Mouse (Mus musculus): ENCODE data around the gene Gm49322. TPM values are rescaled to one million over a fixed set of nuclear protein-coding genes. Genes with fewer than 3 reads are reported as not detected.
A peak's percentile ranks its signal among the peaks of the same experiment; 100 is the strongest.

Gene Gm49322
- polyA plus RNA-seq, 1 experiment = 2.2 TPM

DNA sequence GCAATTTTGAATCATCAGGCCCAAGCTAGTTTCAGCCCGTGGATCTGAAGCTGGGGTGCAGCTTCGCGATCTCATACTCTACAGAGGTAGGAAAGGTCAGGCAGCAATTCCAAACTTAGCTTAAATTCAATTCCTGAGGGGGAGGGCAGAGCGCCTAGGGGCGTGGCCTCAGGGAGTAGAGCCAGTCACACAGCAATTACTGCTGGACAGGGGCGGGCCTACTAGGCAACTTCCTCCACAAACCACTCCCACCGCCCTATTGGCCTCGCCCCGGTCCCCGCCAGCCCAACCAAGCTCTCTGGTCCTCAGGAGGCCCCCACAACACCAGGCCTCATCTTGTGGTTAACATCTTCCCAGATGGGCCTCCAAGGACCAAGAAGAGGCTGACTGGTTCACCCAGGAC is 36.2 kb upstream of the Gm49322 start:
- peak overlapping the region; percentile 56 for H3K4me3 ChIP-seq (ENCODE audit: low read depth, low read length)
- no peak for TF ChIP-seq POLR2A (IDR thresholded peaks at IDR 0.05; ENCODE audit: low read depth, low read length)
- no peak for TF ChIP-seq CTCF (IDR thresholded peaks at IDR 0.05; ENCODE audit: extremely low read depth, insufficient read length, insufficient replicate concordance, low read depth, low read length)
- 12% methylated on average over 10 of the region's 10 CpGs for WGBS
- peaks cover 25% of the 10 kb centered on the region for H3K4me1 ChIP-seq (ENCODE audit: control insufficient read depth, insufficient read depth, insufficient read length, low read length)
- H3K27me3 ChIP-seq (ENCODE audit: control insufficient read depth, insufficient read depth, low read length) = no peaks in the 10 kb centered on the region
- no peaks in the 10 kb centered on the region for H3K36me3 ChIP-seq (ENCODE audit: control insufficient read depth, insufficient read depth, low read length)
- H3K27ac ChIP-seq (ENCODE audit: insufficient read depth, low read depth, low read length) = peak overlapping the region; percentile 51

DNA sequence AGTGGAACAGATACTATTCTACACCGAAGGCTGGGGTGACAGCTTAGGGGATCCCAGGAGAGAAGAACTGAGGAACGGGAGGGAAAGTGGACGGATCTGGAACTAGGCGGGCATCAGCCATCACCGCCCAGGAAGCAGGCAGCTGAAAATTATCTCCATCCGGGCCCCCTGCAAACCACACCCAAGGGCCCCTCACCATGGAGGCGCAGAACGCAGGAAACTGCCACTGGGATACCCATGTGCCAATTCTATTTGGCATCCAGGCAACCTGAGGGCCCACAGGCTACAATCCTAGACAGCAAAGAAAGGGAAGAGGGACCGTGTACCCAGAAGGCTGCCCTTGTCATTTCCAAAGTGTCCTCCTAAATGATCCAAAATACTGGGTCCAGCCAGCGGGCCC is 35.4 kb upstream of the Gm49322 start:
- peaks cover 25% of the 10 kb centered on the region for H3K4me1 ChIP-seq (ENCODE audit: control insufficient read depth, insufficient read depth, insufficient read length, low read length)
- H3K27ac ChIP-seq (ENCODE audit: insufficient read depth, low read depth, low read length) = no peak overlapping the region
- no peak overlapping the region for H3K4me3 ChIP-seq (ENCODE audit: low read depth, low read length)
- H3K27me3 ChIP-seq (ENCODE audit: control insufficient read depth, insufficient read depth, low read length) = no peaks in the 10 kb centered on the region
- H3K36me3 ChIP-seq (ENCODE audit: control insufficient read depth, insufficient read depth, low read length) = no peaks in the 10 kb centered on the region
- TF ChIP-seq POLR2A (IDR thresholded peaks at IDR 0.05; ENCODE audit: low read depth, low read length) (no peak), CTCF (IDR thresholded peaks at IDR 0.05; ENCODE audit: extremely low read depth, insufficient read length, insufficient replicate concordance, low read depth, low read length) (no peak)
- WGBS = 84% methylated on average over 10 of the region's 10 CpGs

DNA sequence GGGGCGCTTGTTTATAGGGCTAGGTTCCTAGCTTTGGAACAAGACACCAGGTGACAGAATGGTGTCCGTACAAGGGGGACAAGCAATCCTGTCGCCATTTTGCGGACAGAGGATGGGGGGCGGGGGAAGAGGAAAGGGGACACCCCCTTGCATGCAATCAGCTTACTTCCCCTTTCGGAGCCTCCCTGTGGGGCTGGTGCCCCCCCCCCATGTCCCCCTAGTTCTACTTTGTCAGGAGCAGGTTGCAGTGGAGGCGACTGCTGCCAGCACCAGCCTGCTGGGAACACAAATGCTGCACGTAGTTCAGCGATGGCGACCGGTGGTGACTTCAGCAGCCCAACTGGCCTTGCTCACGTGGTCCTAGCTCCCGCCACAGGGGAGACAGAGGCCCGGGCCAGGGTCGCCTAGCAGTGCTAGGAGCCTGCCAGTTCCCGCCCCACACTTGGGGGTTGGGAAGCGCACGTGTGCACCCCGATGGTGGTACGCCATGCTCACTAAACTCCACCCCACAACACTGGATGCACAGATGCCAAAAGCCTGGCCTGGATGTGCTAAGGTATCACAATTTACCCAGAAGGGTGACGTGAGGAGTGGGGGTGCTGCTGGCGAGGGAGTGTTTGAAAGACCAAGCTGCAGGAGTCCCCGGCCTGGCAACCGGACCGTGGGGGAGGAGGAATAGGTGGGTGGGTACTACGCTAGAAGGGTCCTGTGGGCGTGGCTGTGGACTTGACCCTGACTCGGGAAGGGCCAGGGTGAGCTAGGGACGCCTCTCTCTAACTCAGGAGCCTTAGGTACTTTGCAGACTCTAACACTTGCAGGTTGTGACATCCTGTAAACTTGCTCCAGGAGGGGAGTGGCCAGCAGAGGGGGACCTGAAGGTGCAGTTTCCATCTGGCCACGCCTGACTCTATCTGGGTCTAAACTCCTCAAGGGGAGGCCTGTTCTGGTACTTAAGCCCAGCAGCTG is 34.7 kb upstream of the Gm49322 start:
- peaks cover 30% of the 10 kb centered on the region for H3K4me1 ChIP-seq (ENCODE audit: control insufficient read depth, insufficient read depth, insufficient read length, low read length)
- no peaks in the 10 kb centered on the region for H3K27me3 ChIP-seq (ENCODE audit: control insufficient read depth, insufficient read depth, low read length)
- TF ChIP-seq POLR2A (IDR thresholded peaks at IDR 0.05; ENCODE audit: low read depth, low read length) (no peak), CTCF (IDR thresholded peaks at IDR 0.05; ENCODE audit: extremely low read depth, insufficient read length, insufficient replicate concordance, low read depth, low read length) (no peak)
- WGBS = 49% methylated on average over 30 of the region's 30 CpGs
- H3K27ac ChIP-seq (ENCODE audit: insufficient read depth, low read depth, low read length) = no peak overlapping the region
- H3K36me3 ChIP-seq (ENCODE audit: control insufficient read depth, insufficient read depth, low read length) = no peaks in the 10 kb centered on the region
- 0 out of 2 replicates have a peak overlapping the region, but pooled peaks have one; percentile 2 for H3K4me3 ChIP-seq (ENCODE audit: low read depth, low read length)

DNA sequence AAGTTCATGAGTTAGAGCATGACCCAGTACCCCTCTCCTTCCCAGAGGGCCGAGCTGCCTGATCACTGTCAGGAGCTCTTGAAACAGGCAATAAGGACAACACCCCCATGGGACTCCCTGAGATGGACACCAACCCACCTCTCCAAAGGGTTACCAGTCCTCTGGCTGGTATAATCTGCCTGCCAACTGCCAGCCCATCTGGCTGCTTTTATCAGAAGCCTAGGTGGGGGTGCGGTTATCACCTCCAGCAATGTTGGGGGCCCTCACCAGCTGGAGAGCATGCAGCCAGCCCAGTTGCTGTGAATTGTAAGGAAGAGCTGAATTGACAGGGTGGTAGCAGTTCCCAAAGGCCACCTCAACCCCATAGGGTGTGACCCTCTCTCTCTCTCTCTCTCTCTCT is 33.3 kb upstream of the Gm49322 start:
- H3K27ac ChIP-seq (ENCODE audit: insufficient read depth, low read depth, low read length) = no peak overlapping the region
- H3K36me3 ChIP-seq (ENCODE audit: control insufficient read depth, insufficient read depth, low read length) = no peaks in the 10 kb centered on the region
- peaks cover 30% of the 10 kb centered on the region for H3K4me1 ChIP-seq (ENCODE audit: control insufficient read depth, insufficient read depth, insufficient read length, low read length)
- WGBS = 70% methylated on average over 2 of the region's 2 CpGs
- no peak overlapping the region for H3K4me3 ChIP-seq (ENCODE audit: low read depth, low read length)
- no peaks in the 10 kb centered on the region for H3K27me3 ChIP-seq (ENCODE audit: control insufficient read depth, insufficient read depth, low read length)
- no peak for TF ChIP-seq POLR2A (IDR thresholded peaks at IDR 0.05; ENCODE audit: low read depth, low read length)
- no peak for TF ChIP-seq CTCF (IDR thresholded peaks at IDR 0.05; ENCODE audit: extremely low read depth, insufficient read length, insufficient replicate concordance, low read depth, low read length)

GRCm38 (mm10) chr10:80573944-80574343 is 31.9 kb upstream of the Gm49322 start:
- Histone ChIP-seq H3K27me3 (ENCODE audit: control insufficient read depth, insufficient read depth, low read length) (no peaks in the 10 kb centered on the region), H3K36me3 (ENCODE audit: control insufficient read depth, insufficient read depth, low read length) (no peaks in the 10 kb centered on the region)
- WGBS = 74% methylated on average over 9 of the region's 9 CpGs

GRCm38 (mm10) chr10:80574896-80575295 is 30.9 kb upstream of the Gm49322 start:
- Histone ChIP-seq H3K4me1 (ENCODE audit: control insufficient read depth, insufficient read depth, insufficient read length, low read length) (peaks cover 32% of the 10 kb centered on the region), H3K36me3 (ENCODE audit: control insufficient read depth, insufficient read depth, low read length) (no peaks in the 10 kb centered on the region), H3K27ac (ENCODE audit: insufficient read depth, low read depth, low read length) (no peak overlapping the region), H3K4me3 (ENCODE audit: low read depth, low read length) (no peak overlapping the region), H3K27me3 (ENCODE audit: control insufficient read depth, insufficient read depth, low read length) (no peaks in the 10 kb centered on the region)
- TF ChIP-seq CTCF (IDR thresholded peaks at IDR 0.05; ENCODE audit: extremely low read depth, insufficient read length, insufficient replicate concordance, low read depth, low read length) (no peak), POLR2A (IDR thresholded peaks at IDR 0.05; ENCODE audit: low read depth, low read length) (no peak)
- 75% methylated on average over 3 of the region's 3 CpGs for WGBS

More at GRCm38 (mm10) chr10:80573944-80574343, 31.9 kb upstream of the Gm49322 start:
- TF ChIP-seq POLR2A (IDR thresholded peaks at IDR 0.05; ENCODE audit: low read depth, low read length) = no peak
- TF ChIP-seq CTCF (IDR thresholded peaks at IDR 0.05; ENCODE audit: extremely low read depth, insufficient read length, insufficient replicate concordance, low read depth, low read length) = no peak
- H3K4me1 ChIP-seq (ENCODE audit: control insufficient read depth, insufficient read depth, insufficient read length, low read length) = peaks cover 30% of the 10 kb centered on the region
- H3K4me3 ChIP-seq (ENCODE audit: low read depth, low read length) = no peak overlapping the region
- no peak overlapping the region for H3K27ac ChIP-seq (ENCODE audit: insufficient read depth, low read depth, low read length)

- Histone ChIP-seq H3K4me1 (ENCODE audit: control insufficient read depth, insufficient read depth, insufficient read length, low read length) (peaks cover 25% of the 10 kb centered on the region), H3K27ac (ENCODE audit: insufficient read depth, low read depth, low read length) (no peak overlapping the region), H3K4me3 (ENCODE audit: low read depth, low read length) (peak overlapping the region; percentile 78), H3K36me3 (ENCODE audit: control insufficient read depth, insufficient read depth, low read length) (no peaks in the 10 kb centered on the region), H3K27me3 (ENCODE audit: control insufficient read depth, insufficient read depth, low read length) (no peaks in the 10 kb centered on the region)
- TF ChIP-seq POLR2A (IDR thresholded peaks at IDR 0.05; ENCODE audit: low read depth, low read length) (no peak), CTCF (IDR thresholded peaks at IDR 0.05; ENCODE audit: extremely low read depth, insufficient read length, insufficient replicate concordance, low read depth, low read length) (no peak)
- 7% methylated on average over 17 of the region's 17 CpGs for WGBS
These were observed 29.9 kb upstream of the Gm49322 start for GRCm38 (mm10) chr10:80575925-80576324.

All from small intestine, adult 2 months (tissue).